Comparison of ENCODE assay signal across 33 mouse cellular contexts in genomic region chr4:114399821-114400220, GRCm38 (mm10). TPM values are rescaled to one million over a fixed set of nuclear protein-coding genes. Genes with fewer than 3 reads are reported as not detected.
DNase-seq lines count a peak whose midpoint lies in the region; ATAC-seq lines count a peak whose summit lies in the region.
"Had no signal": no experiment of that assay in that cellular context is flagged by ENCODE, and none has a peak within 500 bp of the region (broad histone marks: within the 10 kb centered on the region; RNA-seq: fewer than 3 reads in every experiment).

No protein-coding gene starts in this region.

- no peaks in the 10 kb centered on the region for H3K36me3 ChIP-seq in limb, embryonic 10.5 days
- H3K36me3 ChIP-seq: embryonic facial prominence, embryonic 13.5 days; forebrain, embryonic 10.5 days; heart, embryonic 12.5 days; heart, embryonic 15.5 days had no signal

- H3K27me3 ChIP-seq in limb, embryonic 10.5 days (ENCODE audit: low read depth, poor library complexity, severe bottlenecking) = peaks cover 61% of the 10 kb centered on the region

- H3K4me1 ChIP-seq in limb, embryonic 10.5 days = peaks cover 5% of the 10 kb centered on the region
- H3K4me1 ChIP-seq: embryonic facial prominence, embryonic 13.5 days; heart, embryonic 12.5 days; heart, embryonic 15.5 days had no signal

- DNase-seq in frontal cortex, postnatal 14 days (ENCODE audit: low spot score in 2 of 2) = no peak
- peak; percentile 58 to 88 for DNase-seq in layer of hippocampus, adult 18-20 months (ENCODE audit: low spot score in 2 of 2)
- DNase-seq in layer of hippocampus, postnatal 25 days (ENCODE audit: extremely low spot score in 1 of 2, low spot score in 1 of 2) = no peak
- peak; percentile 39 for DNase-seq in layer of hippocampus, adult 9-10 months (ENCODE audit: low spot score)
- DNase-seq in limb, embryonic 10.5 days (ENCODE audit: low spot score) = peak; percentile 26
- DNase-seq in T-cell, adult 2 months (ENCODE audit: low spot score) = no peak
- DNase-seq in kidney, adult 18-20 months = no peak
- DNase-seq: adrenal gland, postnatal 10 days; adrenal gland, postnatal 36 days; cerebellum, adult 11 months; cerebellum, adult 2 months; cerebellum, adult 9-11 months; cerebellum, postnatal 25 days; forebrain, postnatal 0 days; gastrocnemius, postnatal 10 days; gastrocnemius, postnatal 36 days; heart, postnatal 10 days; heart, postnatal 4 days had no signal

- no peaks in the 10 kb centered on the region for H3K9me3 ChIP-seq in limb, embryonic 10.5 days (replicated peaks)
- H3K9me3 ChIP-seq: embryonic facial prominence, embryonic 13.5 days; forebrain, embryonic 10.5 days; heart, embryonic 12.5 days; heart, embryonic 15.5 days had no signal

- no peak overlapping the region for H3K4me3 ChIP-seq in limb, embryonic 10.5 days
- H3K4me3 ChIP-seq: embryonic facial prominence, embryonic 13.5 days; forebrain, embryonic 10.5 days; heart, embryonic 12.5 days; heart, embryonic 15.5 days had no signal

- ATAC-seq in frontal cortex, adult (ENCODE audit: low TSS enrichment) = 0 out of 2 replicates have a peak, but pooled peaks have one; percentile 35
- ATAC-seq: activated CD4-positive, CD25-positive, alpha-beta regulatory T cell, adult 4 months; CD4-positive, CD25-positive, alpha-beta regulatory T cell, adult 4 months; forebrain, embryonic 14.5 days; forebrain, postnatal 0 days; hindbrain, postnatal 0 days; inflammation-experienced regulatory T-cells, adult 6 months; intestine, embryonic 16.5 days had no signal

- 63% methylated on average over 3 of the region's 3 CpGs for WGBS in limb, embryonic 10.5 days

- H3K27ac ChIP-seq in limb, embryonic 10.5 days = no peak overlapping the region
- H3K27ac ChIP-seq: embryonic facial prominence, embryonic 13.5 days; forebrain, embryonic 10.5 days; heart, embryonic 15.5 days; hindbrain, embryonic 14.5 days; hindbrain, postnatal 0 days had no signal

RNA-seq across cellular contexts. Expression of gene Trabd2b, which starts 6.7 kb away (rescaled TPM):
- total RNA-seq in layer of hippocampus, adult 18-20 months (2021) = 1 to 10 TPM; 1.4 to 1.5 TPM
- total RNA-seq in layer of hippocampus, postnatal 25 days (2021) = 1 to 10 TPM; 1.6 to 1.8 TPM
- 0.34 and 0.56 TPM in 2 replicates for polyA plus RNA-seq in limb, embryonic 10.5 days (2016; fragmentation: Nextera tagmentation; extraction: Ambion mirVana)
- total RNA-seq: common myeloid progenitor, adult 5-6 weeks; granulocyte monocyte progenitor cell, adult 5-6 weeks; MEL had no signal
- polyA plus RNA-seq: activated CD4-positive, CD25-positive, alpha-beta regulatory T cell, adult 4 months; CD4-positive, CD25-positive, alpha-beta regulatory T cell, adult 4 months; inflammation-experienced regulatory T-cells, adult 6 months had no signal

Comparison
In these comparisons a context has a peak if more than half of its experiments do, and no peak if none do; other contexts are left out.
1. DNase-seq: peak in layer of hippocampus, adult 18-20 months (2 of 2), layer of hippocampus, adult 9-10 months (single experiment) and limb, embryonic 10.5 days (single experiment); none in frontal cortex, postnatal 14 days (0 of 2), layer of hippocampus, postnatal 25 days (0 of 2), T-cell, adult 2 months (single experiment) and kidney, adult 18-20 months (single experiment).